Mouse (Mus musculus) testis, adult 2 months (tissue): ENCODE data around the gene Tmem107.

Experiments used
- CTCF ChIP-seq: fragments of 200-500 bp; IDR thresholded peaks from 2 replicates; pipeline ENCODE4 v1.5.1; 2012; ENCODE audit warnings: low read depth, mild to moderate bottlenecking, inconsistent platforms, low read length, moderate library complexity; ENCODE audit not compliant: control insufficient read depth, insufficient read depth, insufficient replicate concordance
- POLR2A ChIP-seq: fragments of 200-500 bp; IDR thresholded peaks from 2 replicates; pipeline ENCODE4 v1.6.1; 2012; ENCODE audit warnings: low read depth, mild to moderate bottlenecking, inconsistent platforms, low read length, moderate library complexity; ENCODE audit not compliant: control insufficient read depth

DNA sequence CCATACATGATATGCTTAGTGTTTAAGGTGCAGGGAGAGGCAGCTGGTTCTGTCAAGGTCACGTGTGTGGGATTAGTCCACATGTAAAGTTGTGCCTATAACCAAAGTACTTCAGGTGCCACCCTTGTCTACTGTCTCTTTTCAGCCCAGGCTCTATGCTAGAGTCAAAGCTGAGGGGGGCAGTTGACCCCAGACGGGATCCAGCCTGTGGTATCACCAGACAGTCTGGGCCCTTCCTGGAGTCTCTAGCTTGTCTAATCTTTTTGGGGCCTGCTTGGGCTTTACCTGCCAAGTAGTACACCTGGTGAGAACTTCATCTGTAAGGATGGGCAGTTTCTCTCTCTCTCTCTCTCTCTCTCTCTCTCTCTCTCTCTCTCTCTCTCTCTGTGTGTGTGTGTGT, 17.0 kb downstream of the Tmem107 start:
- TF ChIP-seq POLR2A: no peak
- TF ChIP-seq CTCF: no peak
